Mouse (Mus musculus) liver, adult 2 months (tissue): ENCODE results near the gene Pkd2l1.

ENCODE experiments used
- CTCF ChIP-seq: fragments of 200-500 bp; IDR thresholded peaks from 2 replicates; pipeline ENCODE4 v1.5.1; 2011; ENCODE audit warnings: low read depth, low read length, control low read depth
- POLR2A ChIP-seq: fragments of 200-500 bp; IDR thresholded peaks from 2 replicates; pipeline ENCODE4 v1.6.1; 2011; ENCODE audit warnings: low read length, control low read depth; ENCODE audit not compliant: insufficient read depth; ENCODE audit errors: extremely low read depth

GRCm38 (mm10) chr19:44207079-44207478 lies 14.8 kb upstream of the Pkd2l1 start:
- TF ChIP-seq CTCF, result no peak
- no peak for TF ChIP-seq POLR2A
